ENCODE assay signal across 8 mouse cellular contexts in the genomic region with DNA sequence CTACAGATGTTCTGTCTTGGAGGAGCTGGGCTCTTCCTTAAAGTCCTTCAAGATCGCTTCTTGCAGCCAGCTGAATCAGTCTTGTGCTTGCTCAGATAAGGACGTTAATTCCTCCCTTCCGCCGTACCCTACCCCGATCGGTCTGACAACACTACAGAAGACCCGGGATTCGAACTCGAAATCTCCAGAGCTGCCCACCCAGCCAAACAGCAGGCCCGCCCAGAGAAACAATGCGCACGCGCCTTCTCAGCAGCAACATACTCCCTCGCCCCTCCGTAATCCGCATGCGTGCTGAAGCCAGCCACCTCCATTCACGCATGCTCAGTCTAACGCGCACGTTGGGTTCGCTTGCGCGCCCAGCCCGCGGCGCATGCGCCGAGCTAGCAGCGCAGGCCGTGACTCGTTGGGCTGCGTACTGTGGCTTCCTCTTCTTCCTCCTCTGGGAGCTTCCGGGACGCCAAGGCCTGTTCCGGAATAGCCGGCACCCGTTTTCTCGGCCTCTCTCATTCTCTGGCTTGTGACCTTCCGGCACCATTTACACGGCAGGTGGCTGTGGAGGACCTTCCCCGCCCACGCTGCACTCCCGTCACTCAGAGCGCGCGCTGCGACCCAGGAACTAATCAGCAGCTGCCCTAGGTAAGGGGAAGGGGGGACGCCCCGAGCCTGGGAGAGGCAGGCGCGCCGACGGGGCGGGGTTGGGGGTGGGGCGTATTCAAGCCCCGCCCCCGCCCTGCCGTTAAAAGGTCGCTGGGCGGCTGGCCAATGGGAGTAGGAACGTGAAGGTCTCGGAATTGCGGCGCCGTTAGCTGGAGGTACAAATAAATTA. TPM values are rescaled to one million over a fixed set of nuclear protein-coding genes. Genes with fewer than 3 reads are reported as not detected.
A peak's percentile ranks its signal among the peaks of the same experiment; 100 is the strongest.
DNase-seq lines count a peak whose midpoint lies in the region; ATAC-seq lines count a peak whose summit lies in the region.

A gene (plus strand): TSS at position 364 of the 826 bp plus-strand sequence.

- H3K4me1 ChIP-seq in intestine, embryonic 14.5 days (replicated peaks; ENCODE audit: control insufficient read depth, insufficient read depth, low read length), result 0 out of 2 replicates have a peak, but pooled peaks cover 5% of the 10 kb centered on the region

- H3K27me3 ChIP-seq in intestine, embryonic 14.5 days (replicated peaks; ENCODE audit: control insufficient read depth, insufficient read depth, low read length), result no peaks in the 10 kb centered on the region

- intact Hi-C loops in gastrocnemius, postnatal 14 days (cut with DNase I; ENCODE audit: low total_unique reads), result no loop called here
- intact Hi-C loops in left cerebral cortex, postnatal 14 days (cut with DNase I), result no loop called here

- H3K27ac ChIP-seq in intestine, embryonic 14.5 days (ENCODE audit: low read depth), result peak within 1 kb of the TSS; percentile 96

- H3K36me3 ChIP-seq in intestine, embryonic 14.5 days (ENCODE audit: control insufficient read depth, insufficient read depth, low read length), result no peaks in the 10 kb centered on the region

- ATAC-seq in intestine, embryonic 14.5 days (replicated peaks; ENCODE audit: low FRiP score, low TSS enrichment, low read depth), result peak; percentile 96

- H3K4me3 ChIP-seq in intestine, embryonic 14.5 days (ENCODE audit: low read depth, low read length), result peak within 1 kb of the TSS; percentile 56

- peak within 1 kb of the TSS; percentile 55 for H3K9ac ChIP-seq in intestine, embryonic 14.5 days (ENCODE audit: low read length)

- H3K9me3 ChIP-seq in intestine, embryonic 14.5 days (ENCODE audit: control insufficient read depth, low read length), result peaks cover 3% of the 10 kb centered on the region

- DNase-seq in adrenal gland, adult (ENCODE audit: inconsistent age in 2 of 2, low spot score in 1 of 2), result peak; percentile 99
- peak; percentile 99 for DNase-seq in embryo, embryonic 10.5 days (ENCODE audit: low spot score)
- DNase-seq in gastrocnemius, postnatal 14 days, result peak; percentile 98
- peak; percentile 98 for DNase-seq in intestine, embryonic 14.5 days (ENCODE audit: low spot score)
- DNase-seq in left cerebral cortex, postnatal 14 days (ENCODE audit: low spot score in 2 of 2), result peak; percentile 97 to 98
- peak; percentile 100 for DNase-seq in mesoderm, embryonic 11.5 days (ENCODE audit: low read depth, low spot score)
- peak; percentile 94 to 97 for DNase-seq in right cerebral cortex, postnatal 36 days (ENCODE audit: low spot score in 2 of 2)
- DNase-seq in yolk sac, embryonic 10.5 days (ENCODE audit: low spot score), result peak; percentile 97

- 2% methylated on average over 64 of the region's 66 CpGs for WGBS in intestine, embryonic 14.5 days

- H3K4me2 ChIP-seq in intestine, embryonic 14.5 days (ENCODE audit: low read length), result peak within 1 kb of the TSS; percentile 48

RNA-seq across cellular contexts. Expression of the gene that starts here (rescaled TPM):
- 1 to 10 TPM; 9.2 to 9.5 TPM for total RNA-seq in gastrocnemius, postnatal 14 days (2021)
- 24.0 and 24.5 TPM in 2 replicates for polyA plus RNA-seq in intestine, embryonic 14.5 days (2014; fragmentation: Nextera tagmentation; extraction: Ambion mirVana)
- 10 to 100 TPM; 35.5 to 39.7 TPM for total RNA-seq in left cerebral cortex, postnatal 14 days (2021)

Comparison
In these comparisons a context has a peak if more than half of its experiments do, and no peak if none do; other contexts are left out.
1. Peak in every context shown above with its lines: DNase-seq, ATAC-seq, H3K4me3 ChIP-seq and H3K27ac ChIP-seq.